Mouse (Mus musculus): ENCODE measurements around the gene Fam83d.

The Fam83d gene

DNA sequence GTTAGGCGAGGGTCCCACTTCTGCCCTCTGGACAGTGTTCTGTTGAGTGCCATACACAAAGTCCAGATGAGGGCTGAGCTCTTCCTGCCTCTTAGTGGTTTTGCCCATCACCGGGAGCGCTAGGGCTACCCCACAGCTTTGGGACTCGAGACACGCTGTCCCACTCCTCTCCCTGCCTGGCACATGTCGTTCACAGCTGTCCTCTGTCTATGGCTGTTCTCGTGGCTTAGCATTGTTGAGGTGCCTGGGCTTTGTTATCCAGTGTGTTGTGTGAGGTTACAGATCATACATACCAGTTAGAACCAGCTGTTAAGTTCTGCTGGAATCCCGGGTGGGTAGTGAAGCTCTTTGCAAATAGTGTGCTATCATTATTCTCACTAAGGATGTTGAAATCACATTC, 49.8 kb downstream of the Fam83d start:
- no peak for DNase-seq

DNA sequence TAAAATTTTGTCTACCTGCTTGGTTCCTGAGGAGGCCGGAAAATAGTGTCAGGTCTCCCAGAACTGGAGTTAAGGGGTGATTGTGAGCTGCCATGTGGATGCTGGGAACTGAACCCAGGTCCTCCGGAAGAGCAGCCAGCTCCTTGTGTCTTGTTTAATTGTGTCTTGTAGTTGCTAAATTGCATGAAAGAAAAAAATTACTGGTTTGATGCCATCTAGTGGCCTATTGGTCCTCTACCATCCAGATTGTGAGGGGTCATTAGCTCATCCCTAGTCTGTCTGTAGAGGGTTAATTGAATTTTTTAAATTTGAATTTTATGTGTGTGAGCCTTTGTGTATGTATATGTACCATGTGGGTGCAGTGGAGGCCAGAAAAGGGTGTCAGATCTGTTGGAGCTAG, 60.2 kb downstream of the Fam83d start:
- DNase-seq: no peak

GRCm38 (mm10) chr2:158829746-158830145, 61.9 kb downstream of the Fam83d start:
- no peak for DNase-seq

- DNase-seq: no peak
Measured at GRCm38 (mm10) chr2:158833221-158833620, 65.3 kb downstream of the Fam83d start.

DNA sequence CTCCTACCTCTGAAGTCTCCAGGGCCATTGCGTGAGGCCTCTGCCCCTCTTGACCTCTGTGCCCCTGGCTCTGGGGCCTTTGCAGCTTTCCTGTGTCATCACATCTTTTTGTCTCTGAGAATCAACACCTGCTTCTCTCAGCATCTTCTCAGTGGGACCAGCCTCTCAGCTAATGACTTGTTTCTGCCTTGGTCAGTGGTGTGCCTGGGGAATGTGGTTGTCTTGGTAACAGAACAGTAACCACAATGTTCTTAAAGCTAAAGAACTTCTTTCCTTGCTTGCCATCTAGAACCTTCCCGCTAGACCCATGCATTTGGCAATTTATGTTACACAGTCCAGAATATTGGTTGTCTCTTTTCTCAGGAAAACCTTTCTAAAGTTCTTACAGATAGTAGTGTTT, 65.8 kb downstream of the Fam83d start:
- no peak for DNase-seq

Measured in thymus, adult 18-20 months (tissue).